Mouse (Mus musculus) midbrain, embryonic 13.5 days (tissue): Measurements from ENCODE around the gene Utp4. TPM values are rescaled to one million over a fixed set of nuclear protein-coding genes. Genes with fewer than 3 reads are reported as not detected.
"Not testable (repeated sequence)": the region's sequence is repeated elsewhere in the genome, so short reads cannot be mapped to it uniquely, and the experiment has no call there.

Source experiments
- ATAC-seq: fragments of 200-750 bp; cut with Nextera tagmentation; 2 replicates; pipeline ENCODE4 v1.8.0; 2017; ENCODE audit warnings: mild to moderate bottlenecking, moderate TSS enrichment, moderate library complexity
- H3K27ac ChIP-seq: fragments of 300-500 bp; sonication (generic); 2 replicates; pipeline ENCODE4 v1.5.1; 2015; ENCODE audit warnings: inconsistent platforms, mild to moderate bottlenecking, moderate library complexity
- H3K27me3 ChIP-seq: fragments of 300-500 bp; sonication (generic); 2 replicates; pipeline ENCODE4 v1.6.1; 2015; ENCODE audit warnings: mild to moderate bottlenecking, inconsistent platforms
- H3K36me3 ChIP-seq: fragments of 300-500 bp; sonication (generic); 2 replicates; pipeline ENCODE4 v1.6.1; 2015; ENCODE audit warnings: mild to moderate bottlenecking, inconsistent platforms
- H3K4me1 ChIP-seq: fragments of 300-500 bp; sonication (generic); replicated peaks from 2 replicates; pipeline ENCODE4 v1.6.1; 2015; ENCODE audit warnings: inconsistent platforms
- H3K4me2 ChIP-seq: fragments of 300-500 bp; sonication (generic); replicated peaks from 2 replicates; pipeline ENCODE4 v1.6.1; 2015; ENCODE audit warnings: moderate library complexity, mild to moderate bottlenecking, inconsistent platforms
- H3K4me3 ChIP-seq: fragments of 300-500 bp; sonication (generic); replicated peaks from 2 replicates; pipeline ENCODE4 v1.5.1; 2015; ENCODE audit warnings: mild to moderate bottlenecking, inconsistent platforms
- H3K9ac ChIP-seq: fragments of 300-500 bp; sonication (generic); replicated peaks from 2 replicates; pipeline ENCODE4 v1.6.1; 2015; ENCODE audit warnings: mild to moderate bottlenecking, inconsistent platforms
- H3K9me3 ChIP-seq: fragments of 300-500 bp; sonication (generic); 2 replicates; pipeline ENCODE4 v1.6.1; 2016; ENCODE audit warnings: mild to moderate bottlenecking, inconsistent platforms
- WGBS: fragments of 180-500 bp; shearing (Covaris S2); methylation state at CpG from one replicate; pipeline ENCODE4 v1.1.7; 2015; 5-methylcytosine and 5-hydroxymethylcytosine counted together
- polyA plus RNA-seq: library from polyadenylated mRNA; unstranded; fragments of >200 nt; fragmentation: Nextera tagmentation; extraction: Ambion mirVana; gene quantifications from 2 replicates; pipeline ENCODE4 v1.2.1, GENCODE M21; 2015

Gene Utp4
- polyA plus RNA-seq, 1 experiment from 2014 or later = 44.9 TPM

DNA sequence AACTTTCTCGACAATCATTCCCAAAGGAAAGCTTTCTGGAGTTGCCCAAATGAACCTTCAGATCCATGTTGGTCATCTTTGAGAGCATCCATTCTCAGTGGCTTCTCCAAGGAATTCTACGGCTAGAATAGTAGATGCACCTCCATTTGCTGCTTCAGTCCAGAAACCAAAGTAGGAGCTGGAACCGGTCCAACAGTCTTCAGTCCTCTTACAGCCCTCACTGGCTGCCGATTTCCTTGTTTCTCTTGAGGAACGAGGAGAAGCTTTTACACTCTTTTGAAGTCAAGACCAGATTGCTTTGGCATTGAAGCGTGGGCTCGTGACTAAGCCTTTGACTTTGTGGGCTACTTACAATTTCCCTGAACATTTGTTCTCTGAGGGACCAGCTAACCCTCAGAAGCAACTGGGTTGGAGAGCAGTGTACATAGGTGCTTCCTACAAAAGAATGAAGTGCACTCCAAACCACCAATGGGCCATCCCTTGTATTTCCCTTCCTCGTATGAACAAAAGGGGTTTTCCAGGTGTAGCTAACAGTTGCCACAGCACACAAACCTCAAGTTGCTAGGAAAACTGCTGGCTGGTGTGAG lies 13.2 kb upstream of the Utp4 start:
- ATAC-seq = no peak
- H3K36me3 ChIP-seq = peaks cover 81% of the 10 kb centered on the region

DNA sequence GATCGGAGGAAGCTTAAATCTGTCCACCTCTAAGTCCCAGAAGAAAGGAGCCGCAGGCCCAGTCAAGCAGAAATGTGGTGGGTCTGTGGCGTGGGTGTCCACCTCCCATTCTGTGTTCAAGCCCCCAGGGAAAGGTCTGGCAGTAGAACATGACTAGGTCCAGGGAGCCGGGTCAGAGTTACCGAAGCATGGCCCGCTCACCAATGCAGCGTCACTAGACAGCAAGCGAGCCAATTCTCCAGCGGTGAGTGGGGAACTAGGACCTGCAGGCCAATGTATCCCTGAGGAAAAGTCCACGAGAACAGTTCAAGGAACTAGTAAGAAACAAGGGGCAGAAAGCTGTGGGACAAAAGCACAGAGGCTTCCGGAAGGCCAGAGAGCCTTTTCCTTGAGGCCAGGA lies 9.3 kb upstream of the Utp4 start:
- H3K36me3 ChIP-seq = peaks cover 72% of the 10 kb centered on the region
- 94% methylated on average over 11 of the region's 11 CpGs for WGBS
- ATAC-seq = not testable (repeated sequence)

More for the DNA sequence above, 13.2 kb upstream of the Utp4 start:
- Histone ChIP-seq H3K4me1 (no peaks in the 10 kb centered on the region), H3K4me3 (no peak overlapping the region), H3K9ac (no peak overlapping the region), H3K27ac (no peak overlapping the region), H3K4me2 (no peak overlapping the region), H3K27me3 (no peaks in the 10 kb centered on the region), H3K9me3 (no peaks in the 10 kb centered on the region)
- 92% methylated on average over 8 of the region's 8 CpGs for WGBS

DNA sequence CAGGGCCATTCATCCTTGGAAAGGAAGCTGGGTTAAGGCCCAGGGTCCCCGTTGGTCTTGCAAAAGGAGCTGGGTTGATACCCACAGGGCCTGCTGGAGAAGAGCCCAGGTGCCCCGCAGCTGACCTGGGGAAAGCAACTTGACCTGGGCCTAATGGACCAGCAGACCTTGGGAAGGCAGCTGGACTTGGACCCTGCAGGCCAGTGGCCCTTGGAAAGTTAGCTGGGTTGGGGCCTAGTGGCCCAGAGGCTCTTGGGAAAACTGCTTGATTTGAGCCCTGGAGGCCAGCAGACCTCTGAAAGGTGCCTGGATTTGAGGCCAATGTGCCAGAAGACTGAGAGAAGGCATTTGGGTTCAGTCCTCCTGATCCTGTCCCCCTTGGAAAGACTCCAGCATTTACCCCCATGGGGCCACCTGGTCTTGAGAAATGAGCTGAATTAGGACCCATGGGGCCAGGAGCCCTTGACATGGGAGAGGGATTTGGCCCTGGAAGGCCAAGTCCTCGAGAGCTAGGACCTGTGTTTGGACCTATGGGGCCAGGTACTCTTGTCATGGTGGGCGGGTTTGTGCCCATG lies 8.5 kb upstream of the Utp4 start:
- H3K36me3 ChIP-seq = peaks cover 64% of the 10 kb centered on the region

More for the DNA sequence above, 9.3 kb upstream of the Utp4 start:
- H3K27me3 ChIP-seq, H3K4me1 ChIP-seq, H3K9ac ChIP-seq, H3K27ac ChIP-seq, H3K9me3 ChIP-seq, H3K4me2 ChIP-seq, H3K4me3 ChIP-seq: not testable (repeated sequence)

DNA sequence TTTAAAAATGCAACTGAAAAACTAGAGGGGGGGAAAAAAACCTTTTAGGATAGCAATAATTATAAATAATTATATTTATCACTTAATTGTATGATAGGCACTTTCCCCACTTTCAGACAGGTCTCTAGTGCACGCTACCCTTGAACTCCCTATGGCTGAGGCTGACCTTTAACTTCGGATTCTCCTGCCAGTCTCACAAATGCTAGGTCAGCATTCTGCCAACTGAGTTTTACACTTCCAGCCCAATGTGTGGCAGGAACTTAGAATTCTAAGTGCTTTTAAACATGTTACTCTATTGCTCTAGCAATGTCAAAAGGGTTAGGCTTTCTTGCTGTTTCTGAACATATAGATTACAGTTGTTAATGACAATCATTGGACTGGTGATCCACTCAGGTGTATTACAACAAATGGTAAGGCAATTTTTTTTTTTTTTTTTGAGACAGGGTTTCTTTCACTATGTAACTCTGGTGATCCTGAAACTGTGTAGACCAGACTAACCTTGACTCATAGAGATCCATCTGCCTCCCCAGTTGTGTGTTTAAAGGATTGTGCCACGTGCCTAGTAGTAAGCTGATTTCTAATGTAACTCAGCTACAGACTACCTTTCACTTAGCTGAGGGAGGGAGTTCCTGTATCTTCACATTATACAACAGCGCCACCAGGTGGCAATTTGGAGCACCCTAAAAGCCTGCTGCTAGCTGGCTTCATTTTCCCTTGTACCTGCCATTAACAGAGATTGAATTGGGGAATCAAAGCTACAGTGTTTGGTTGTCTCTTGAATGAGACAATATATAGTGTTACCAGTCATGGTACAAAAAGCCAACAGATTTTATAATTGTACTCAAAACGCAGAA lies 5.9 kb upstream of the Utp4 start:
- Histone ChIP-seq H3K27ac (no peak overlapping the region), H3K4me1 (peaks cover 28% of the 10 kb centered on the region), H3K9me3 (no peaks in the 10 kb centered on the region), H3K27me3 (no peaks in the 10 kb centered on the region), H3K4me3 (no peak overlapping the region), H3K9ac (no peak overlapping the region), H3K36me3 (peaks cover 41% of the 10 kb centered on the region), H3K4me2 (no peak overlapping the region)
- ATAC-seq = peak; percentile 77
- WGBS = 54% methylated on average over 5 of the region's 5 CpGs

More for the DNA sequence above, 8.5 kb upstream of the Utp4 start:
- H3K4me3 ChIP-seq, H3K4me1 ChIP-seq, H3K9me3 ChIP-seq, H3K27ac ChIP-seq, H3K9ac ChIP-seq, H3K4me2 ChIP-seq, ATAC-seq, H3K27me3 ChIP-seq: not testable (repeated sequence)
- WGBS = 95% methylated on average over 4 of the region's 4 CpGs

DNA sequence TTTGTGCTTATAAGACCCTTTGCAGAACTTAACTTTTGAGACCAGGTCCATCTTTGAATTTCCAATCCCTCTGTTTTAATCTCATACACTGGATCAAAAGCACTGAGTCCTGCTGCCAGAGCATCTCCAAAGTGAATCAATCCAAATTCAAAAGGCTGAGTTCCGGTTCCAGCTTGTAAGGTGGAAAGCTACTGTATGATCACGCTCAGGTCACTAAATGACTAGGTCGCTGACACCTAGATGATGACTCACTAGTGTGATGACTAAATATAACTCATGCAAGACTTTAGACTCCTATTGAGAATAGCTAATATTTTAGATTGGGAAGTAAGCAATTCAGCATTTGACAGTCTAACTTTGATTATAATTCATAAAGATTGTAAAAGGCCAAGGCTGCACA lies 4.6 kb upstream of the Utp4 start:
- H3K4me3 ChIP-seq = no peak overlapping the region
- H3K4me1 ChIP-seq = peaks cover 28% of the 10 kb centered on the region
- no peak overlapping the region for H3K4me2 ChIP-seq
- H3K9ac ChIP-seq = no peak overlapping the region
- ATAC-seq = no peak
- no peaks in the 10 kb centered on the region for H3K27me3 ChIP-seq
- peaks cover 30% of the 10 kb centered on the region for H3K36me3 ChIP-seq
- H3K9me3 ChIP-seq = no peaks in the 10 kb centered on the region
- 94% methylated on average over 3 of the region's 3 CpGs for WGBS
- no peak overlapping the region for H3K27ac ChIP-seq

DNA sequence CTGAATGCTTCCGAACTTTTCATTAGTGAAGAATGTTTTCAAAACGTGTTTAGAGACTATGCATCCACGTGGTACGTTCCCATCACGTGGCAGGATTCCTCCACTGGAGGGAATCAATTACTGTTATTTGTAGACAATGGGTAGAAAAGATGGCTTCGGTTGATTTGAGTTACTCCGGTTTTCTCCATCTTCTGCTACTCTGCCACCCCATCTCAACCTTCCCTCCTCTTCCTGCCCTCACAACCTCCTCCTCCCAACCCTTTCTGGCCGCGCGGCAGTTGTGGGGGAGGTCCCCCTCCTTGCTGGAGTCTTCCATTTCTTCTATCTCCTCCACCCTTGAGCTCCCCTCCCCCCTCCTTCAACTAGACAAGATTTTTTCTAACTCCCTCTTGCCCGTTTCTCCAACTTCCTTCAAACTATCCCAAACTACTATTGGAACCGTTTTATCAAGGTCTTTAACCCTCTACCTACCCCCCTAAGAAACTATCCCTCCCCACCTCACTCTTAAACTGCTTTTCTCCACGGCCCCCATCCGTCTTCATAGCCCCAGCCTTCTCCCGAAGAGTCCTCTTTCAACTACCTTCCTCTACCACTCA lies 1.1 kb upstream of the Utp4 start:
- no peaks in the 10 kb centered on the region for H3K27me3 ChIP-seq
- H3K9ac ChIP-seq = peak overlapping the region; percentile 93
- WGBS = under 1% methylated on average over 15 of the region's 15 CpGs
- no peaks in the 10 kb centered on the region for H3K9me3 ChIP-seq
- peak overlapping the region; percentile 81 for H3K4me2 ChIP-seq
- ATAC-seq = no peak
- peak overlapping the region; percentile 92 for H3K4me3 ChIP-seq
- H3K36me3 ChIP-seq = peaks cover 17% of the 10 kb centered on the region
- H3K4me1 ChIP-seq = peaks cover 38% of the 10 kb centered on the region
- peak overlapping the region; percentile 94 for H3K27ac ChIP-seq

DNA sequence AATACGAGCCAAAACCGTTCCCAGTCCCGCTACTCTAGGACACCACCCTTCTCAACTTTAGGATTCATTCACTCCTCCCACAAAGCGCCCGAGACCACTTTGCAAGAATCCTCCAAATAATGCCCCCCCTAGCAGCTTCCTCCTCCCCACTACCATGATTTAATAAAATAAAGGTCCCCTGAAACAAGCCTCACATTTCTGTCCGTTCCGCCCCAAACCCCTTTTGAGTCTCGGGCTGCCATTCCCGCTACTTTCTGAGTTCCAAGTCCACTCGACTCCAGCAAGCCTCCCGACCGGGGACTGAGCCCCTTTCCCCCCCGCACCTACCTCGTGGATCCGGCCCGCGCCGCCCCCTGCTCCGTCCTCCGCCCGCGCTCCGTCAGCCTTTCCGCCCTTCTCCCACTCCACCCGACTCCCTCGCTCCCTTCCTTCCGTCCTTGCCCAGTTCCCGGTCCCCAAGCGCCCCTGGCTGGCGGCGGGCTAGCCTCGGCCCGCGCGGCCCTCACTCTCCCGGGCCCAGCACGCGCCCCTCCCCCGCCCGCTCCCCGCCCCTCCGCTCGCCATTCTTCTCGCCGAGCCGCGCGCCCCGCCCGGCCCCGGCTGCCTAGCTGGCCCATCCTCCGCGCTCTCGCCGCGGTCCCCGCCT lies 507 bp upstream of the Utp4 start:
- Histone ChIP-seq H3K36me3 (peaks cover 18% of the 10 kb centered on the region), H3K27me3 (no peaks in the 10 kb centered on the region), H3K27ac (peak overlapping the region; percentile 94), H3K4me3 (peak overlapping the region; percentile 92), H3K9ac (peak overlapping the region; percentile 93), H3K4me1 (peaks cover 38% of the 10 kb centered on the region), H3K4me2 (peak overlapping the region; percentile 81), H3K9me3 (no peaks in the 10 kb centered on the region)
- WGBS = under 1% methylated on average over 41 of the region's 57 CpGs
- peak; percentile 86 for ATAC-seq

DNA sequence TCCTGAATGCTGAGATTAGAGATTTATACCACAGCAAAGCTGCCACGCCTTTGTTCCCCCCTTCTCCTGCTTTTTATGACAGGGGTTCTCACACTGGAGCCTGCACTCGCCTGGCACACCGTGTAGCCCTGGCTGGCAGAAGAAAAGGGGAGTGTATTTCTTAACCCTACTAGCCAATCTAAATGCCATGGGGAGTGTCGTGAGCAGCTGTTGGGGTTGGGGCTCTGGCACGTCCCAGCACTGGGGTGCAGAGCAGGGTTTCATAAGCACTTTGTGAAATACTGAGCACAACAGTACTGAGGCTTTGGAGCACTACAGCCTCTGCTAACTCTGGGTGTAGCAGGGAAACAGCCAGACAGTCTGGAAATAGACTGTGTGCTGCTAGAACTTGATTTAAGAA lies 6.0 kb downstream of the Utp4 start:
- no peaks in the 10 kb centered on the region for H3K27me3 ChIP-seq
- ATAC-seq = no peak
- 90% methylated on average over 5 of the region's 5 CpGs for WGBS
- peaks cover 81% of the 10 kb centered on the region for H3K36me3 ChIP-seq
- H3K4me3 ChIP-seq = no peak overlapping the region
- no peak overlapping the region for H3K27ac ChIP-seq
- H3K4me2 ChIP-seq = no peak overlapping the region
- no peaks in the 10 kb centered on the region for H3K9me3 ChIP-seq
- H3K9ac ChIP-seq = no peak overlapping the region
- peaks cover 4% of the 10 kb centered on the region; the same call in 1 of the 2 replicates for H3K4me1 ChIP-seq

DNA sequence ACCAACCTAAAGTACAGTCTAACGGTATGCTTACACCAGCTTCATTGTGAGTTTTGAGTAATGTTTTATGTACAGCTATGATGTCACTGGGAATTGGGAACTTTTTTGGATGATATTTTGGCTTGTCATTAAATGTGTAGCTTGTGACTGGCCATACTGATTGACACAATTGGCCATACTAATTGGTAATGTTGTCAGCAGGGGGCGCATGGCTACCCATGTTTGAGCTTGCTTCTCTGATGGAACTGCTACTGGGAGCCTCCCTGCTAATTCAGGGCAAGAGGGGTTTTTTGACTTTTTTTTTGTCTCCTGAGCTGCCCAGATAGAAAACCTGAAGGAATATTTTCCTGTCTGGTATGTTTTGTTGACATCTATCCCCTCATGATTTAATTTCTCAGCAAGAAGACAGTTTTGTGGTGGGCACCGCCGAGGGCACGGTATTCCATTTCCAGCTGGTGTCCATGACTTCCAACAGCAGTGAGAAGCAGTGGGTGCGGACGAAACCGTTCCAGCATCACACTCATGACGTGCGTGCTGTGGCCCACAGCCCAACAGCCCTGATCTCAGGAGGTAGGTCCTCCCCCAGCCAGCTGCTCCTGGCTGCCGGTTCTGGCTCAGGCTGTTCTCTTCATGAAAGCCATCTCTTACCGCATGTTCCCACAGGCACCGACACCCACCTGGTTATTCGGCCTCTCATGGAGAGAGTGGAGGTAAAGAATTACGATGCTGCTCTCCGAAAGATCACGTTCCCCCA lies 12.5 kb downstream of the Utp4 start:
- no peaks in the 10 kb centered on the region for H3K4me1 ChIP-seq
- no peak overlapping the region for H3K27ac ChIP-seq
- H3K4me2 ChIP-seq = no peak overlapping the region
- no peak for ATAC-seq
- H3K36me3 ChIP-seq = peaks cover 82% of the 10 kb centered on the region
- H3K4me3 ChIP-seq = no peak overlapping the region
- WGBS = 93% methylated on average over 17 of the region's 17 CpGs
- H3K9ac ChIP-seq = no peak overlapping the region
- no peaks in the 10 kb centered on the region for H3K27me3 ChIP-seq
- H3K9me3 ChIP-seq = no peaks in the 10 kb centered on the region

DNA sequence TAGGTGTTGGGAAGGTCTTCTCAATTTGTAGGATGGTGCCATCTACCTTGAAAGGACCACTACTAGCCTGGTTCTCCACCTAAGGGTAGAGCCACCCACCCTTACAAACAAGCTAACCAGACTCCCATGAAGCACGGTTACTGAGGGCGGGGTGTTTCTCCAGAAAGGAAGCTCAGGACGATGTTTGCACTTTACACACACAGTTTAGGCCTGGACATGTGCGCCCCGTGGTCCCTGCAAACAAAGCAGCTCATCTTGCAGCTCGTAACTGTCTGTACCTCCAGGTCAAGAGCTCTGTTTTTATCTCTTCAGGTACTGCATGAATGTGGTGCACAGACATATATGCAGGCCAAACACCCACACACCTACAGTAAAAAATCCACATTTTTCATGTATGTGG lies 13.2 kb downstream of the Utp4 start:
- peaks cover 81% of the 10 kb centered on the region for H3K36me3 ChIP-seq
- H3K27me3 ChIP-seq = no peaks in the 10 kb centered on the region
- H3K4me3 ChIP-seq = no peak overlapping the region
- no peak overlapping the region for H3K4me2 ChIP-seq
- 97% methylated on average over 6 of the region's 6 CpGs for WGBS
- no peak overlapping the region for H3K27ac ChIP-seq
- ATAC-seq = no peak
- H3K9me3 ChIP-seq = no peaks in the 10 kb centered on the region
- H3K9ac ChIP-seq = no peak overlapping the region
- H3K4me1 ChIP-seq = no peaks in the 10 kb centered on the region

DNA sequence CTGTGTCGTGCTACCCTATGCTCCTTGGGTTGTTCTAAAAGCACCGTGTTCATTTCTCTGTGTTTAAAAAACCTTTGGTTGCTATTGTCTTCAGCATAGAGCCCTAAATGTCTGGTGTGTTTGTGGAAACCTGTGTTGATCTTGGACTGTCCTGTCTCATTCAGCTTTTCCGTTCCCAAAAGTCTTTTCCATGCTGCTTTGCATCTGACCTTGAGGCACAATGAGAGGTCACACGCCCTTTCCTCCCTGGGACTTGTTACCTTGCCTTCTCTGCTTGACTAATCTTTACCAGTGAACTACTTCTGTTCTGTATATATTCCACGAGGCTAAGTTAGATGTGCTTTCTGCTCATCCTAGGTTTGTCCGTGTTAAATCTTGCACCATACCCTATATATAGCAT lies 14.0 kb downstream of the Utp4 start:
- Histone ChIP-seq H3K4me3 (no peak overlapping the region), H3K4me1 (no peaks in the 10 kb centered on the region), H3K36me3 (peaks cover 81% of the 10 kb centered on the region), H3K9me3 (no peaks in the 10 kb centered on the region), H3K9ac (no peak overlapping the region), H3K27me3 (no peaks in the 10 kb centered on the region), H3K4me2 (no peak overlapping the region), H3K27ac (no peak overlapping the region)
- no peak for ATAC-seq
- 90% methylated on average over 6 of the region's 6 CpGs for WGBS
